Comparison of ENCODE assay signal across 9 mouse cellular contexts in the genomic region with DNA sequence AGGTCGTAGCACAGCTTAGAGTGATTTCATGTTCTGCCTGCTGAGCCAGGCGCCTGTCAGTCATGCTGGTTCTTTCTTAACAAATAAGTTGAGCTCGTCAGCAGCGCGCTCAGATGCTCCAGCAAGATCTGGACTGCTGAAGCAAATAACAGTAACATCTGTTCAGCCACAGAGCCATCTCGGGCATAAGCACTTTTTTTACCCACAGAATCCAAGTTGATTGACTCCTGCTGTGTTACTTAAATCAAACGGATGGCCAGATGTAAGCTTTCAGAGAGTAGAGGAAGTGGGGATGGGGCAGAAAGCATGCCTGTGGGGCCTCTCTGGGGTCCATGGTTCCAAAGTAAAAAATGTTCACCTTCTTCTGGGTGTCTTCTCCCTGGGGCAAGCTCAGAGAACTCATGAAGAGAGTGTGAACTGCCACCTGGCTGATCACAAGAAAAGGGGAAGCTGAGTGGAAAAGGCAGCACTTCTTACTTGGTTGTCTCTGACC. TPM values are rescaled to one million over a fixed set of nuclear protein-coding genes. Genes with fewer than 3 reads are reported as not detected.
DNase-seq lines count a peak whose midpoint lies in the region; ATAC-seq lines count a peak whose summit lies in the region.
"Had no signal": no experiment of that assay in that cellular context is flagged by ENCODE, and none has a peak within 500 bp of the region (broad histone marks: within the 10 kb centered on the region; RNA-seq: fewer than 3 reads in every experiment).

No protein-coding gene starts in this region.

- H3K36me3 ChIP-seq in neural tube, embryonic 15.5 days = no peaks in the 10 kb centered on the region
- no peaks in the 10 kb centered on the region for H3K36me3 ChIP-seq in limb, embryonic 13.5 days

- no peak overlapping the region for H3K4me3 ChIP-seq in neural tube, embryonic 15.5 days (replicated peaks)
- H3K4me3 ChIP-seq in limb, embryonic 13.5 days = no peak overlapping the region
- H3K4me3 ChIP-seq: erythroblast, embryonic 14.5 days had no signal

- H3K27me3 ChIP-seq in neural tube, embryonic 15.5 days (replicated peaks) = no peaks in the 10 kb centered on the region
- no peaks in the 10 kb centered on the region for H3K27me3 ChIP-seq in limb, embryonic 13.5 days

- no peak for DNase-seq in frontal cortex, postnatal 10 days (ENCODE audit: low spot score in 2 of 2)
- DNase-seq in neural tube, embryonic 10.5 days (ENCODE audit: extremely low spot score, low spot score) = peak; percentile 26
- peak; percentile 60 for DNase-seq in thymus, postnatal 4 days
- DNase-seq in urinary bladder, postnatal 25 days (ENCODE audit: low spot score) = no peak
- no peak for DNase-seq in cerebellum, postnatal 14 days

- 34% methylated on average over 7 of the region's 7 CpGs for WGBS in neural tube, embryonic 15.5 days
- WGBS in limb, embryonic 13.5 days = 10% methylated on average over 7 of the region's 7 CpGs

- no peak overlapping the region for H3K4me2 ChIP-seq in neural tube, embryonic 15.5 days
- no peak overlapping the region; the same call in 1 of the 2 replicates for H3K4me2 ChIP-seq in limb, embryonic 13.5 days (replicated peaks)

- no peak overlapping the region for H3K27ac ChIP-seq in neural tube, embryonic 15.5 days (replicated peaks)
- H3K27ac ChIP-seq in limb, embryonic 13.5 days = 0 out of 2 replicates have a peak overlapping the region, but pooled peaks have one; percentile 18

- H3K4me1 ChIP-seq in neural tube, embryonic 15.5 days = 0 out of 2 replicates have a peak, but pooled peaks cover 5% of the 10 kb centered on the region
- peaks cover 35% of the 10 kb centered on the region for H3K4me1 ChIP-seq in limb, embryonic 13.5 days

- H3K9me3 ChIP-seq in neural tube, embryonic 15.5 days (replicated peaks) = no peaks in the 10 kb centered on the region
- no peaks in the 10 kb centered on the region for H3K9me3 ChIP-seq in limb, embryonic 13.5 days

- H3K9ac ChIP-seq in neural tube, embryonic 15.5 days (replicated peaks) = no peak overlapping the region
- H3K9ac ChIP-seq in limb, embryonic 13.5 days = no peak overlapping the region

- 0 out of 2 replicates have a peak, but pooled peaks have one; percentile 7 for ATAC-seq in frontal cortex, adult (ENCODE audit: low TSS enrichment)
- ATAC-seq in neural tube, embryonic 15.5 days (ENCODE audit: low FRiP score) = no peak
- peak; percentile 44; the same call in 1 of the 2 replicates for ATAC-seq in limb, embryonic 13.5 days (ENCODE audit: low FRiP score, low read depth)

RNA-seq across cellular contexts. Expression of a gene that starts 3.5 kb away (rescaled TPM):
- polyA plus RNA-seq in neural tube, embryonic 15.5 days (2015; fragmentation: Nextera tagmentation; extraction: Ambion mirVana) = 11.0 and 19.4 TPM in 2 replicates
- polyA plus RNA-seq in limb, embryonic 13.5 days (2015; fragmentation: Nextera tagmentation; extraction: Ambion mirVana) = 29.9 and 34.2 TPM in 2 replicates

Comparison
In these comparisons a context has a peak if more than half of its experiments do, and no peak if none do; other contexts are left out.
1. DNase-seq: peak in neural tube, embryonic 10.5 days (single experiment) and thymus, postnatal 4 days (single experiment); none in frontal cortex, postnatal 10 days (0 of 2), urinary bladder, postnatal 25 days (single experiment) and cerebellum, postnatal 14 days (0 of 2).